Mouse (Mus musculus): Measurements from ENCODE around the gene Vstm2b. TPM values are rescaled to one million over a fixed set of nuclear protein-coding genes. Genes with fewer than 3 reads are reported as not detected.

Vstm2b gene
- polyA plus RNA-seq, 3 experiments from 2014 or later = not detected

Other genes with a start within 250 kb of the Vstm2b start
- not detected for gene 4930433I11Rik, start 89.2 kb downstream of the Vstm2b start, polyA plus RNA-seq (2017; shearing (Covaris generic))
- gene Gm4884, start 134.4 kb downstream of the Vstm2b start, polyA plus RNA-seq (2017; shearing (Covaris generic)) = not detected

Measured in inflammation-experienced regulatory T-cells, adult 6 months (primary cell).